Mouse (Mus musculus) right cerebral cortex, postnatal 36 days (tissue): ENCODE results near the gene Ecsit.

Experiments
- DNase-seq, 2 experiments: peaks; one replicate each; pipeline ENCODE4 v3.0.0; 2022; ENCODE audit warnings: low spot score in 2 of 2, mixed read lengths in 1 of 2

The Ecsit gene

DNA sequence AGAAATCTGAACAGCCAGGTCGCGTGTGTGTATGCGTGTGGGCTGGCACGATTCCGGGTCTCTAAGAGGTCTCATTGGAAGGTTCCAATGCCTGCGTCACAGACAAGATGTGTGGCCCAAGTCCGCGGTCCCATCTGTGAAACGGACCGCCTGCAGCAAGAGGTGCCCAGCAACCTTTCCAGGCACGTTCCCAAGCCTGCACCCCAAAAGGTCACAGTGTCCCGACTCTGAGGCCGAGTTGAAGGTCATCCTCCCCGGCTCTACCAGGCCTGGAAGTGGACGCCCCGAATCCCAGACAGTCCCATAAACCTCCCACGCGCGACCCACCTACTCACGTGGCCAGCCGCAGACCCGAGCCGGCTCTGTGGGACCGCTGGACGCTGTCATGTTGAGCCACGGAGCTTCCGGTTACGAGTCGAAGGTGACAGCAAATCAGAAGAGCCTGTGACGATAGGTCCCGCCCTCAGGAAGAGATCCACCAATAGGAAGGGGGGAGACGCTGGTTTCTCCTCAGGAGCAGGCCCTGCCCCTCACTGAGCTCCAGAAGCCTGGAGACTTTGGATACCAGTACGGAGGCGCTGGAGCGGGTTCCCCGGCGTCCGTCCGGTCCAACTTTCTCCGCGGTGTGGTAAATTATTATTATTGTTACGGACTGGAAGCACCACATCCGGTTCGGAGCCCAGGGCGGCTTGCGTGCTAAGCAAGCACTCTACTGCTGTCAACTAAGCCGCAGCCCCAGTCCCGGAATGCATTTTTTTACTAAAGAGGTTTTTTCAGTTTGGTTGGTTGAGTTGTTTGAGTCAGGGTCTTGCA lies at the start of gene Ecsit:
Ecsit (minus strand) TSS at position 417 of the 813 bp plus-strand sequence.
- DNase-seq, result peak; percentile 96 to 97

DNA sequence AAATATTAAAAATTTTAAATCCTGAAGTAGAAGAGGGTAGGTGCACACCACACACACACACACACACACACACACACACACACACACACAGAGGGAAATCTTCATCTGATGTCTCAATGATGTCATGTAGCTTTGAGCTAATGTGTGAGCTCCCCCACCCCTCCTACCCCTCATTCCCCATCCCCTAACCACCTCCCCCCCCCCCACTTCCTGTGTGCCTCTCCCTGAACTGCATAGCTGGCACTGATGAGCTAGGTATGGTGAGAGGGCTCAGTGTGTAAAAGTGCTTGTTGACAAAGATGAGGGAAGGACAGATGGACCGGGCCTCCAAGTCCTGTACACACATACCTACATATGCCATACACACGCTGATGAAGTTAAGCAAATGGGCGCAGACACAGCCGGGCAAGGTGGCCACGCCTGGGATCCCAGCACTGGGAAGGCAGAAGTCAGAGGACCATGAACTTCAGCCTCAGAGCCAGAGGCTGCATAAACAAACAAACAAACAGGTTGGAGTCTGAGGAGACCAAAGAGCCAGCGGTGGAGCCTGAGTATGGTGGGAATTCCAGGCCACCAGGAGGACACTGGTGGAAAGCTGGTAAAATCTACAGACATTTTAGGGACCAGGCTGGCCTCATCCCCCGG lies 49.1 kb upstream of the Ecsit start:
- no peak for DNase-seq

DNA sequence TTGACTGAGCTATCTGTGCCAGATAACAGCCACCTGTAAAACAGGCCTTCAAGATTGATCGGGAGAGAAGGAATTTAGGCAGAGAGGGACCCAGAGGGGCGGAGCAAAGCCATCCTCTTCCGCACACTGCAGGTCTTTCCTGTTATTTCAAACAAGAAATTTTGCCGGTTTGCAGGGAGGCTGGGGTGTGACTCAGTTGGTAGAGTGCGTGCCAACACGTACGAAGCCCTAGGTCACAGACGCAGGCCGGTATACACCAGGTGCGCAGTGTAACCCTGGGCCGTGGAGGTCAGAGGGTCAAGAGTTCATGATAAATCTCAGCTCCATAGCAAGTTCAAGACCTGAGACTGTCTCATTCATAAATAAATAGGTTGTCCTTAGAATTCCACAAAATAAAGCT lies 47.0 kb upstream of the Ecsit start:
- no peak for DNase-seq

DNA sequence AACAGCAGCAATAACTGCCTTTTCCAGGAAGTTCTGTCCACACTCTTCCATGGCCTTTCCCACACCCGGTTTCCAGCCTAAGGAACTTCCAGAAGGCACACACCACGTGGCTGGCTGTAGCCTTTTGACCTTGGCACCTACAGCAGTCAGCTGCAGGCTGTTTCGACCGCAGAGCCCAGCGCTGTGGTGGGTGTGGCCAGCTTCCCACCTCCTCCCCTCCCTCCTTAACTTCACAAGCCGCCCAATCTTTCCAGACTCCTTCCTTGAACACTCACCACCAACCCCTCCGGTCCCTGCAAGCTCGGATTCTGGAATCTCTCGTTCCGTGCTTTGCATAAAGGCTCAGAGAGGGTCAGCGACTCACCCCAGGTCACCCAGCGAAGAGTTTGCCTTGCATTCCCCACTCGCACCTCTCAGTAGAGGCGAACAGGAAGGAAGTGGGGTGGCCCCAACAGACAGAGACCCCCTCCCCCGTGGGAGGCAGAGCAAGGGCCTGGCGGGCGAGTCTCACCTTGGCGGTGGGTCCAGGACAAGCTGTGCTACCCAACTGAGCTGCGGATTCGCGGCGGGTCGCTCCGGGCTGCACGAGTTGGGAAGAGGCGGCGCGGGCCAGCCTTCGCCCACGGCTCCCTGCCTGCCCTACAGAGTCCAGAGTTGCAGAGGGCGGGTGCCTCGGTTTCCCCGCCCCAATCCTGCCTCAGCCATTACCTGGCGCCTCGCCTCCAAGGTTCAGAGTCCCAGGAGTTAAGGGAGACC lies 46.2 kb upstream of the Ecsit start:
- DNase-seq, result no peak

DNA sequence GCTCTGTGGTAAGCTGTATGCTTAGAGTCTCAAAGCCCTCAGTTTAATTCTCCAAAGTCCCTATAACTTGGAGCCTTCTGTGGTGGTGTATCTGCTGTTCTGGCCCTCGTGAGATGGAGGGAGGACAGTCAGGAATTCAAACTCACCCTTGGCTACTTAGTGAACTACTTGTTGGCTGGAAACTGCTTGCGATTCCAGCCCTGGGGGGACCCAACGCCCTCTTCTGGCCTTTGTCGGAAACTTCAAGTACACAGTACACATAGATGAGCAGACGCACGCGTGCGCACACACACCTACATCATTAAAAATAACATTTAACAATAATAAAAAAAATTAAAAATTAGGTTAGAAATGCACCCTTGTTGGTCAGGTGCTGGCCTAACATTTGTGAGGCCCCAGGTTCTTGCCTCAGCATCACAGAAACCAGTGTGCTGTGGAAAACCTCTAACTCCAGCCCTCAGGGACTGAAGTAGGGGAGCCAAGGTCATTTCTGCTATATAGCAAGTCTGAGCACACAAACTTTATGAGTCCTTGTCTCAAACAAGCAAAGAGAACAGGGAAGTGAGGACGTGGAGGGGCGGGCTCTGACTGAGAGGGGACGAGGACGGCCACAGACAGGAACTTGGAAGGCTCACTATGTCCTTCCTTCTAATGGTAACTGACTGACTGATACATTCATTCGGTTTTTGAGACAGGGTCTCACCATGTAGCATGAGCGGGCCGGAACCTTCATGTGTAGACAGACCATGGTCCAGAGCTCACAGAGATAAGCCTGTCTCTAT lies 40.2 kb upstream of the Ecsit start:
- no peak for DNase-seq

DNA sequence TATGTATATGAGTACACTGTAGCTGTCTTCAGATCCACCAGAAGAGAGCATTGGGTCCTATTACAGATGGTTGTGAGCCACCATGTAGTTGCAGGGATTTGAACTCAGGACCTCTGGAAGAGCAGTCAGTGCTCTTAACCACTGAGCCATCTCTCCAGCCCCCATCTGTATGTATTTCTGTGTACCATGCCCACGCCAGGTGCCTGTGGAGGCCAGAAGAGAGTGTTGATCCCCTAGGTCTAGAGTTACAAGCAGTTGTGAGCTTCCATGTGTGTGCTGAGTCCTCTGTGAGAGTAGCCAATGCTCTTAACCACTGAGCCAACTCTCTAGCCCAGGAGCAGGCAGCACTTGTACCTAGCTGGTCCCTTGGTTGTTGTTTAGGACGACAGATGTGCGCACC lies 38.9 kb upstream of the Ecsit start:
- DNase-seq, result no peak

DNA sequence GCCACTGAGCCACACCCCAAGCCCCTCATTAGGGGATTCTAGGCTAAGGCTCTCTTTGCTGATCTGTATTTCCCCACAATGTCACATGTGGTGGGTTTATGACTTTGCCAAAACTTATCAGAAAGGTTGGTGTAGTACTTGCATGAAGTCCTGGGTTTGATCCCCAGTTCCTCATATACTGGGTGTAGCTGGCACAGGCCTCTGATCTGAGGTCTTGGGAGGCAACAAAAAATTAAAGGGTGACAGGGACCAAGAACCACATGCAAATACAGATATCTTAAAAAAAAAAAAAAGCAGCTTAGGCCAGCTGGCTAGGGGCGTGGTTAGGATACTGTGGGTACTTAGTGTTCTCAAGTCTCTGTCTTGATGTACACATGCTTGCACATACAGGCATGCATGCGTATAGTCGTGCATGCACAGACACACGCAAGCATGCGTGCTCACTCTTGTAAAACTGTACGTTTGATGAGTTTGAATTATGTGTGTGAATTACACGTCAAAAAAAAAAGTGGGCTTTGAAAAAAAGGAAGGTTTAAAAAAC lies 37.9 kb upstream of the Ecsit start:
- DNase-seq, result no peak

DNA sequence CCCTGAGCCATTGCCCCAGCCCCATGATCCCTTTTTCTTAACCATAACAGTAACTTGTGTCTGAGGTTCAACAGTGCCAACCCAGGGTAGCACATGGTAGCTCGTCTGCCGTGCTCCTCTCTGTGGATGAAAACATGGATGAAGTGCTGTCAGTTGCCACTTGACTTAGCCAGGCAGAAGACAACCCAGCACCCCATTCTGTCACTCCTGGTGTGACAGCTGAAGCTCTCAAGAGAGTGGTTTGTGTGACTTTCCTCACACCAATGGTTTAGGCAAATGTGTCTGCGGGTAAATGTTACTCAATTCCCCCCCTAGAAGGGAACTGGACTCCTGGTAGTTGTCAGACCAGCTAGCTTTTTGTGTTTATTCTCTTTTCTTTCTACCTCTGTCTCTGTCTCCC lies 36.8 kb upstream of the Ecsit start:
- DNase-seq, result no peak

DNA sequence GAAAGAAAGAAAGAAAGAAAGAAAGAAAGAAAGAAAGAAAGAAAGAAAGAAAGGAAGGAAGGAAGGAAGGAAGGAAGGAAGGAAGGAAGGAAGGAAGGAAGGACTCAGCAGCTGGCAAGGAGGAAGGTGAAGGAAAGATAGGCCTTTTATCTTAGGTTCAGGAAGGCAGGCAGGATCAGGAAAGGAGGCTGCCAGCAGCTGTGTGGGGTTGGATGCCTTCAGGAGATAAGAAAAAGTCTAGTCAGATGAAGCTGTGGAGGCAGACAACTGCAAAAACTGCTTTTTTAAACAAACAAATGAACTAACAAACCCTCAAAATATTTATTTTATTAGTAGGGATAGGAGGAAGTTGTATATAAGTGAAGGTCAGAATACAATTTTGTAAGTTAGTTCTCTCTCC lies 36.3 kb upstream of the Ecsit start:
- DNase-seq, result no peak

DNA sequence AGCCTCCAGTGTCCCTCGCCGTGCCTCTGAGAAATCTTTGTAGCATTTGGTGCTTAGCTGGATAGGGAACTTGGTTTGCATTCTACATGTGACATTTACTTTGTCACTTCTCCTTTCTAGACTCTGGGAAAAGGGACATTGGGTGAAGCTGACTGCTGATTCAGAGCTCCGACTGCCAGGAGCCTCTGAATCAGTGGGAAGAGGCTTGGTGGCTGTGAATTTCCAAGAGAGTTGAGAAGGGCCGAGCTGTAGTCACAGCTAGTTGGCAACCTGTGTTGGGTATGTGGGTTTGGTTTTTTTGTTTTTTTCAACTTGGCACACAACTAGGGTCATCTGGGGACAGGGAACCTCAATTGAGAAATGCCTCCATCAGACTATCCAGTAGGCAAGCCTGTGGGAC lies 34.3 kb upstream of the Ecsit start:
- DNase-seq, result peak; percentile 18 to 64

DNA sequence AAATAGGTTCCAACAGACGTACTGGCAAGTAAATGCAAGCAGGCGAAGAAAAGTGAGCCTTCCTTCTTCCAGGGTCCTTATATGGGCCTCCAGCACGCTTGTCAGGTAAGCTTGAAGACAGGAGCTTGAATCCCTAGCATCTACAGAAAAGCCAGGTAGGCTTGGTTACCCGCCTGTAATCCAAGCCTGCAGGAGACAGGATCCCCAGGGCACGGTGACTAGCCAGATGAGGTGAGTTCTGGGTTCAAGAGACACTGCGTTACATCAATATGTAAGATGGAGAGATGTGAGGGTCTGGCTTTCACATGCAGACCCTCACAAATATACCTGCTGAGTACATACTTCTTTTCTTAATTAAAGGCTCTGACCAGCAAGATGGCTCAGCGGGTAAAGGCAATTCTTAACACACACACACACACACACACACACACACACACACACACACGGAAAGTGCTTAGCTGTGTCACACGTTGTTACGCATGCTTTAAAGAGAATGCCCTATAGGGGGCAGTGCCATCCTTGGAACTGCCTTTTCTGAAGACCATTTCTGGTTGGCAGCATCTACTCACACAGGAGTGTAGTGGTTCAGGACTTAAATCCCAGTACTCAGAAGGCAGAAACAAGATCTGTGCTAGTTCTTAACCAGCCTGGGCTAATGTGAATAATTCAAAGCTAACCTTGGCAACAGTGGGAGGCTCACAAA lies 32.7 kb upstream of the Ecsit start:
- DNase-seq, result peak; percentile 18 to 22

DNA sequence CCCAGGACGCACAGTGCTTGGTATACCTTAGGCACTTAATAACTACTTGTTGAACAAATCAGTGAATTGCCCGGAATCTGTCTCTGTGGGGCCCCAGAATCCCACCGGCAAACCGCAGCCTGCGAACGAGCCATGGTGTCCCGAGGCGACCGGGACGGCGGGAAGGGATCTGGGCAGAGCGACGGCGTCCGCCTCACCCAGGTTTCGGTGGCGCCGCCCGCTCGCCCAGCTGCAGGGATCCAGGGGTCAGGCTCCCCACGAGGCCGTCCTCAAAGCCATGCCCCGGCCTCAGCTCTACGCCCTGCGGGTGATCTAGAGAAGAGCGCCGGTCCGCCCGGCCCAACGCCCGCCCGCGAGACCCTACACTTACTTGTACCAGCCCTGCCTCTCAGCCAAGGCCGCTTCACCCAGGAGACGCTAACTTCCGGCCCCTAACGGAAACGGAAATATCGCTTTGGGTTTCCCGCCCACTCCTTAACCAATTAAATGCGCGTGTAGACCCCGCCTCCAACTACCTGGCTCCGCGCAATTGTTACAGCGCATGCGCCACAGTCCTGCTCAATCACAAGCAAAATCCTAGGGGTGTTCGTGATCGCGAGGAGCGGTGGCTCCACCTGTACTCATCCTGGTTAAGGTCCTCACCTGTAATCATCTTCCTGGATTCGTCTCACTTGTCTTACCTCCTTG lies 31.6 kb upstream of the Ecsit start, which contains the start of gene Elof1:
Elof1 (minus strand) TSS at position 433 of the 687 bp plus-strand sequence.
- peak; percentile 90 to 94 for DNase-seq

DNA sequence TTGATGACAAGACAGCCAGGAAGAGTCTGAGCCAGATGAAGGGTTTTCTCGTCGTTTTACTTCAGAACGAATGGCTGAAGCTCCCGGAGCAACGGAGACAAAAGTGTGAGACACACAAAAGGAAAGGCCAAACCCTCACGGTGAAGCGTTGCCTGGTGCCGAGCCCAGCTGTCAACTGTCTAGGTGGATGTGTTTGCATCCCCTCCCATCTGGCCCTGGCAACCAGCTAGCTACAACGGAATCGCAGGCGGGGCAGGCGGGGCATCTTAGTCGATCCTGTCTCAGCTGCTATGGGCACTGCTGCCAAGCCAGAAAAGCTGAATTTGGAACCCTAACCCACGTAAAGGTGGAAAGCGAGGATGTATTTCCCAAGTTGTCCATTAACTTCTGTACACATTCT lies 30.8 kb upstream of the Ecsit start:
- DNase-seq, result no peak

DNA sequence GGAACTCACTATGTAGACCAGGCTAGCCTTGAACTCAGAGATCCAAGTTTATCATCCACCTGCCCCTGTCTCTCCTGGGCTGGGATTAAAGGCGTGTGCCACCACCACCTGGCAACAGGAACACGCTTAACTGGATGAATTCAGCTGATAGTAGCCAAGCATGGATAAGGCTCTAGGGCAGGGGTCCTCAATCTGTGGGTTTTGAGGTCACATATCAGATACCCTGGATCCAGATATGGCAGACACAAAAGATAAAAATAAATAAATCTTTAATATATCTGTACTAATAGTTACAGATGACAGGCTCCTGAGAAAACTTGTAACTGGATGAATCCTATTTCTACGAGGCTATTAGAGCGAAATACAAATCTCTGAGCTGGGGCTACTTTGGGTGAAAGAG lies 30.4 kb upstream of the Ecsit start:
- DNase-seq, result no peak

DNA sequence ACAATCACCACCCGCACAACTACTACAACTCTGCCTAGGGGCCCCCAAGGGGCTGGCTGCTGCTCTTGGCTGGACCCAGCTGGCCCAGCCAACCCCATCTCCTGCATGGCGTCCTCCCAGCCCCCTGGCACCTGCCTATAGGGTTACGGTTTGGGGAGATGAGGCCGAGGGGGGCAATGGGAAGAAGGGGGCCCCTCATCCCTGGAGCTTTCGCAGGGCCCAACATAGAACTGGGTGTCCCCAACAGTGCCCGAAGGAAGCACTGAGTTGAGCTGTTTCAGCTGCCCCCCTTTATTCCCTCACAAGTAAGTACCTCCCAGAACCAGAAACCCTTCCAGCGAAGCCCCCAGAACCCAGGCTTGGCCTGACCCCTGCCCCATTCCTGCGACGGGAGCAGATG lies 23.0 kb upstream of the Ecsit start:
- no peak for DNase-seq

DNA sequence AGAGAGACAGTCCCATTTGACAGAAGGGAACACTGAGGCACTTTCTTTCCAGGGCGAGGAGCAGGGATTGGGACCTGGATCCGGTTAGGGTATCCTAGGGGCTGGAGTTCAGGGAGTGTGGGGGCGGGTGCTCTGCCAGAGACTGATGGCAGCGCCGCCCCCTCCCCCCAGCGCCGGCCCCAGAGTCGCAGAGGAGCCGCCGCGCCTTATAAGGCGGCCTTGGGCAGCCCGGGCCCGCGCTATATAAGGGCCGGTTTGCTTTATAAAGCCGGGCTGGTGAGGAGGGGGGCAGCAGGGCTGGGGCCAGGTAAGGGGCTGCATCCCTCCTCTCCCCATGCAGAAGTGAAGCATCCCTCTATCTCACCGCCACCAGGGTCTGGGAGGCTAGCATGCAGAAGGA lies 14.7 kb upstream of the Ecsit start:
- DNase-seq, result no peak

DNA sequence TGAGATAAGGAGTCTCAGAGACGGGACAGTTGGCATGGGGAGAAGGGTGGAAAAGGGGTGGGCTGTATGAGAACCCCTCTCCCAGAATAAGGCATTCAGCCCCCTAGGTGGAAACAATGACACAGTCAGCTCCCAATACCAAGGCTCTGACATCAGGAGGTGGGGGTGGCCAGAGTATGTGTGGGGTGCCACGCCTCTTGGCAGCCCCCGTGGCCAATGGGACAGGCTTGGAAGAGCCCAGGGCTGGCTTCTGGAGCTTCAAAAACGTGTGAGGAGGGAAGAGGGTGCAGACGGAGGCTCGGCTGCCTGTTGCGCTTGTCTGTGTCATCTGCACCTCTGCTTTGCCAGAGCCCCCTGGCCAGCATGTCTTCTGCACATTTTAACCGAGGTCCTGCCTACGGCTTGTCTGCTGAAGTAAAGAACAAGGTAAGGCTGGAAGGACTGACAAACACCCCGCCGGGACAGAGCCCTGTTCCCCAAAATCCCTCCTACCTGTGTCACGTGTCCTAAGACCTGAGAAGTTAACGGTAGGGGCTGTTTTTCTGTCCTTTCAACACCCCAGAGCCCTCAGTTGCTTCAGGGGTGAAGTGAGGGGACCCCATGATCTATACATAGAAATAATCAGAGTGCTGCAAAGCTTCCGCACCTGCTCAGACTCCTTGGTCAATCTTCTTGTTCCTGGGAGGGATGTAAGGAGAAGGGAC lies 13.9 kb upstream of the Ecsit start, which contains the start of gene Cnn1:
Cnn1 (plus strand) TSS at position 224 of the 704 bp plus-strand sequence.
- DNase-seq, result no peak

DNA sequence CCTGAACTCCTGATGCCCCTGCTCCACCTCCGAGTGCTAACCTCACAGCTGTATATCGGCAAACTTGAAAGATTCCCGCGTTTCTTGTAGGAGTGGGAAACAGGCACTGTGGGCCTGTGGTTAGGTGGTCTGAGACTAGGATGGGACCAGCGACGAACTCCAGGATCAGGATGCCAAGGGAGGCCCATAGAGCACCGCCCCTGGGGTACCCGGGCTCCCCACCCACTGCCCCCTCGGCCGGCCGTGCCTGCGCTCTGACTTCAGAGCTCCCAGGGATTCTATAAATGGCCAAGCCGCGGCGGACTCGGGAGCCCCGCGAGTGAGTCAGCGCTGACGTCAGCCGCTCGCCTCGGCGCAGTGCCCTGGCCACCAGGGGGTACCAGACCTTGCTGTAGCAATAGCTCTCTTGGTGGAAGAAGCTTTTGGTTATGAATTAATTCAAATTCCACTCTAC lies 10.6 kb upstream of the Ecsit start:
- DNase-seq, result peak; percentile 66 to 70

DNA sequence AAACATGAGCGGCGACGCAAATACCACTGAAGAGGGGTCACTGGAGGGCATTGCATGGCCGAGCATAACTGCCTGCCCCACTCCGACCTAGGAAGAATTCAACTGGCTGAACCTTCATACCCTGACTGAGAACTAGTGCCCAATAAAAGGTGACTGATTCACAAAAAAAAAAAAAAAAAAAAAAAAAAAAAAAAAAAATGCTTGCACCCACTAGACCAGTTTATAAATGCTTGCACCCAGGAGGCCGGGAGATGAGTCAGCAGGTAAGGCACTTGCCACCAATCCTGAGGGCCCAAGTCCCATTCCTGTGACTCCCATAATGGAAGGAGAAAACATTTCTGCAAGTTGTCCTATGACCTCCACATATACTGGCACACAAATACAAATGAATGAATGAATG lies 7.5 kb upstream of the Ecsit start:
- no peak for DNase-seq
